Mouse (Mus musculus): ENCODE data around the gene Mpp3. TPM values are rescaled to one million over a fixed set of nuclear protein-coding genes. Genes with fewer than 3 reads are reported as not detected.
A peak's percentile ranks its signal among the peaks of the same experiment; 100 is the strongest.

Gene Mpp3
- 11.3 and 12.7 TPM in 2 replicates for polyA plus RNA-seq (2014; fragmentation: Nextera tagmentation; extraction: Ambion mirVana)

GRCm38 (mm10) chr11:102028087-102028816 is at the start of gene Mpp3:
TSS of gene Mpp3 (minus strand) at chr11:102028461.
- Histone ChIP-seq H3K4me1 (ENCODE audit: control insufficient read depth, insufficient read depth, low read length) (peaks cover 13% of the 10 kb centered on the region), H3K36me3 (ENCODE audit: control insufficient read depth, insufficient read depth, low read length) (no peaks in the 10 kb centered on the region), H3K27ac (replicated peaks; ENCODE audit: low read depth, low read length) (no peak within 1 kb of the TSS), H3K27me3 (ENCODE audit: control insufficient read depth, insufficient read depth, low read length) (no peaks in the 10 kb centered on the region), H3K4me2 (ENCODE audit: low read depth, severe bottlenecking) (peak within 1 kb of the TSS; percentile 82), H3K9ac (ENCODE audit: low read length) (no peak within 1 kb of the TSS), H3K4me3 (ENCODE audit: low read depth, low read length) (peak within 1 kb of the TSS; percentile 78; the same call in 1 of the 2 replicates), H3K9me3 (ENCODE audit: control insufficient read depth, low read length) (no peaks in the 10 kb centered on the region)
- DNase-seq (ENCODE audit: low spot score) = no peak
- ATAC-seq (ENCODE audit: insufficient number of reproducible peaks, low FRiP score, low TSS enrichment, low read depth) = no peak
- WGBS = 75% methylated on average over 6 of the region's 6 CpGs

DNA sequence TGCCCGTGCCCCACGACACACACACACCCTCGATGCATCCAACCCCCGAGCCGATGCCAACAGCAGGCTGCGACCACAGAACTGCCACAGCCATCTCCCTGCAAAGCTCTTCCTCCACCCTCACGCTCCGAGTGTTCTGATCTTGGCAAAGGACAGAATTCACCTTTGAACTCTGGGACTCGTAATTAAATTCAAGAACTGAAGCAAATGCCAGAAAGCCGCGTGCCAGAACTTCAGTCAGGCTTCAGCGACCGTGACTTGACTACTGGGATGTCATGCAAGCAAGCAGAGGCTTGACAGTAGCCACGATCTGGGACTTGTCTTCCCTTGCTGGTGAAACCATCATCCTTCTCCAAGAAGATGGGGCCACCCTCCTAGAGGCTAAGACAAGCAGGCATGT is 45.5 kb upstream of the Mpp3 start:
- H3K27ac ChIP-seq (replicated peaks; ENCODE audit: low read depth, low read length) = no peak overlapping the region
- DNase-seq (ENCODE audit: low spot score) (no peak), ATAC-seq (ENCODE audit: insufficient number of reproducible peaks, low FRiP score, low TSS enrichment, low read depth) (no peak)
- WGBS = 82% methylated on average over 14 of the region's 14 CpGs
- H3K4me3 ChIP-seq (ENCODE audit: low read depth, low read length) = no peak overlapping the region
- H3K4me2 ChIP-seq (ENCODE audit: low read depth, severe bottlenecking) = no peak overlapping the region
- H3K9ac ChIP-seq (ENCODE audit: low read length) = no peak overlapping the region
- no peaks in the 10 kb centered on the region for H3K36me3 ChIP-seq (ENCODE audit: control insufficient read depth, insufficient read depth, low read length)
- no peaks in the 10 kb centered on the region for H3K27me3 ChIP-seq (ENCODE audit: control insufficient read depth, insufficient read depth, low read length)
- no peaks in the 10 kb centered on the region for H3K9me3 ChIP-seq (ENCODE audit: control insufficient read depth, low read length)
- no peaks in the 10 kb centered on the region for H3K4me1 ChIP-seq (ENCODE audit: control insufficient read depth, insufficient read depth, low read length)

DNA sequence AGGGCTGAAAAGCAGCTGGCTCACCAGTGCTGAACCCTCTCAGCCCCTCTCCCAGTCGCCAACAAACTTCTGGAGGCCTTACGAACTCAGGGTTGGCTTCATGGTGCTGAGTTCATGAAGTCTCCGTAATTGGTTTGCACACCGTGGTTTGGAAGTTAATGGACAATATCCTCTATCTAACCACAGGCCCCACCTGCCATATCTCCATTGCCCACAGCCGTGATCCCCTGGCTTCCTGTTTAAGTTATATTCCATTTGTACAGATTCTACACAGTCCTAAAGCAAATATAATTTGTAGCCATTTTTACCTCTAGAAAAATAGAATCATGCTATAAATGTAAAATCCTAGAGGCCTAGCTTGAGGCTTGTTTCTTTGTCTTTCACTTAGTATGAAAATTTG is 44.5 kb upstream of the Mpp3 start:
- 84% methylated on average over 5 of the region's 5 CpGs for WGBS
- Histone ChIP-seq H3K4me2 (ENCODE audit: low read depth, severe bottlenecking) (no peak overlapping the region), H3K9ac (ENCODE audit: low read length) (no peak overlapping the region), H3K4me3 (ENCODE audit: low read depth, low read length) (no peak overlapping the region), H3K9me3 (ENCODE audit: control insufficient read depth, low read length) (no peaks in the 10 kb centered on the region), H3K4me1 (ENCODE audit: control insufficient read depth, insufficient read depth, low read length) (0 out of 2 replicates have a peak, but pooled peaks cover 3% of the 10 kb centered on the region), H3K27me3 (ENCODE audit: control insufficient read depth, insufficient read depth, low read length) (no peaks in the 10 kb centered on the region), H3K27ac (replicated peaks; ENCODE audit: low read depth, low read length) (no peak overlapping the region), H3K36me3 (ENCODE audit: control insufficient read depth, insufficient read depth, low read length) (no peaks in the 10 kb centered on the region)
- DNase-seq (ENCODE audit: low spot score) (no peak), ATAC-seq (ENCODE audit: insufficient number of reproducible peaks, low FRiP score, low TSS enrichment, low read depth) (no peak)

GRCm38 (mm10) chr11:102070426-102070825 is 42.2 kb upstream of the Mpp3 start:
- no peak overlapping the region for H3K4me3 ChIP-seq (ENCODE audit: low read depth, low read length)
- no peak for ATAC-seq (ENCODE audit: insufficient number of reproducible peaks, low FRiP score, low TSS enrichment, low read depth)
- 0 out of 2 replicates have a peak, but pooled peaks cover 3% of the 10 kb centered on the region for H3K4me1 ChIP-seq (ENCODE audit: control insufficient read depth, insufficient read depth, low read length)
- no peak overlapping the region for H3K27ac ChIP-seq (replicated peaks; ENCODE audit: low read depth, low read length)
- no peaks in the 10 kb centered on the region for H3K27me3 ChIP-seq (ENCODE audit: control insufficient read depth, insufficient read depth, low read length)
- 1% methylated on average over 13 of the region's 13 CpGs for WGBS
- no peak overlapping the region for H3K9ac ChIP-seq (ENCODE audit: low read length)
- no peaks in the 10 kb centered on the region for H3K9me3 ChIP-seq (ENCODE audit: control insufficient read depth, low read length)
- H3K36me3 ChIP-seq (ENCODE audit: control insufficient read depth, insufficient read depth, low read length) = no peaks in the 10 kb centered on the region
- no peak overlapping the region for H3K4me2 ChIP-seq (ENCODE audit: low read depth, severe bottlenecking)
- DNase-seq (ENCODE audit: low spot score) = no peak

GRCm38 (mm10) chr11:102069633-102070032 is 41.4 kb upstream of the Mpp3 start:
- ATAC-seq (ENCODE audit: insufficient number of reproducible peaks, low FRiP score, low TSS enrichment, low read depth) = no peak
- no peak overlapping the region for H3K4me3 ChIP-seq (ENCODE audit: low read depth, low read length)
- 48% methylated on average over 11 of the region's 11 CpGs for WGBS
- H3K36me3 ChIP-seq (ENCODE audit: control insufficient read depth, insufficient read depth, low read length) = no peaks in the 10 kb centered on the region
- H3K9me3 ChIP-seq (ENCODE audit: control insufficient read depth, low read length) = no peaks in the 10 kb centered on the region
- H3K4me1 ChIP-seq (ENCODE audit: control insufficient read depth, insufficient read depth, low read length) = 0 out of 2 replicates have a peak, but pooled peaks cover 3% of the 10 kb centered on the region
- no peak overlapping the region for H3K9ac ChIP-seq (ENCODE audit: low read length)
- H3K27ac ChIP-seq (replicated peaks; ENCODE audit: low read depth, low read length) = no peak overlapping the region
- H3K4me2 ChIP-seq (ENCODE audit: low read depth, severe bottlenecking) = no peak overlapping the region
- H3K27me3 ChIP-seq (ENCODE audit: control insufficient read depth, insufficient read depth, low read length) = no peaks in the 10 kb centered on the region
- DNase-seq (ENCODE audit: low spot score) = no peak

GRCm38 (mm10) chr11:102068969-102069368 is 40.7 kb upstream of the Mpp3 start:
- H3K4me3 ChIP-seq (ENCODE audit: low read depth, low read length) = no peak overlapping the region
- no peak overlapping the region for H3K27ac ChIP-seq (replicated peaks; ENCODE audit: low read depth, low read length)
- no peak for ATAC-seq (ENCODE audit: insufficient number of reproducible peaks, low FRiP score, low TSS enrichment, low read depth)
- H3K36me3 ChIP-seq (ENCODE audit: control insufficient read depth, insufficient read depth, low read length) = no peaks in the 10 kb centered on the region
- no peak overlapping the region for H3K9ac ChIP-seq (ENCODE audit: low read length)
- H3K27me3 ChIP-seq (ENCODE audit: control insufficient read depth, insufficient read depth, low read length) = no peaks in the 10 kb centered on the region
- 0 out of 2 replicates have a peak, but pooled peaks cover 3% of the 10 kb centered on the region for H3K4me1 ChIP-seq (ENCODE audit: control insufficient read depth, insufficient read depth, low read length)
- DNase-seq (ENCODE audit: low spot score) = no peak
- WGBS = 38% methylated on average over 2 of the region's 2 CpGs
- H3K4me2 ChIP-seq (ENCODE audit: low read depth, severe bottlenecking) = no peak overlapping the region
- no peaks in the 10 kb centered on the region for H3K9me3 ChIP-seq (ENCODE audit: control insufficient read depth, low read length)

- Histone ChIP-seq H3K9ac (ENCODE audit: low read length) (no peak overlapping the region), H3K36me3 (ENCODE audit: control insufficient read depth, insufficient read depth, low read length) (peaks cover 3% of the 10 kb centered on the region; the same call in 1 of the 2 replicates), H3K4me2 (ENCODE audit: low read depth, severe bottlenecking) (no peak overlapping the region), H3K9me3 (ENCODE audit: control insufficient read depth, low read length) (no peaks in the 10 kb centered on the region), H3K27me3 (ENCODE audit: control insufficient read depth, insufficient read depth, low read length) (no peaks in the 10 kb centered on the region), H3K4me1 (ENCODE audit: control insufficient read depth, insufficient read depth, low read length) (no peaks in the 10 kb centered on the region), H3K4me3 (ENCODE audit: low read depth, low read length) (no peak overlapping the region), H3K27ac (replicated peaks; ENCODE audit: low read depth, low read length) (no peak overlapping the region)
- 62% methylated on average over 13 of the region's 13 CpGs for WGBS
- no peak for DNase-seq (ENCODE audit: low spot score)
- no peak for ATAC-seq (ENCODE audit: insufficient number of reproducible peaks, low FRiP score, low TSS enrichment, low read depth)
Measured at GRCm38 (mm10) chr11:102063076-102063475, 34.8 kb upstream of the Mpp3 start.

- Histone ChIP-seq H3K9ac (ENCODE audit: low read length) (0 out of 2 replicates have a peak overlapping the region, but pooled peaks have one; percentile 19), H3K27me3 (ENCODE audit: control insufficient read depth, insufficient read depth, low read length) (no peaks in the 10 kb centered on the region), H3K36me3 (ENCODE audit: control insufficient read depth, insufficient read depth, low read length) (peaks cover 3% of the 10 kb centered on the region; the same call in 1 of the 2 replicates), H3K4me2 (ENCODE audit: low read depth, severe bottlenecking) (peak overlapping the region; percentile 84), H3K4me1 (ENCODE audit: control insufficient read depth, insufficient read depth, low read length) (no peaks in the 10 kb centered on the region), H3K4me3 (ENCODE audit: low read depth, low read length) (no peak overlapping the region), H3K9me3 (ENCODE audit: control insufficient read depth, low read length) (no peaks in the 10 kb centered on the region), H3K27ac (replicated peaks; ENCODE audit: low read depth, low read length) (no peak overlapping the region)
- no peak for DNase-seq (ENCODE audit: low spot score)
- ATAC-seq (ENCODE audit: insufficient number of reproducible peaks, low FRiP score, low TSS enrichment, low read depth) = no peak
- 19% methylated on average over 16 of the region's 16 CpGs for WGBS
Measured at GRCm38 (mm10) chr11:102061941-102062473, 33.7 kb upstream of the Mpp3 start.
